Mouse (Mus musculus) midbrain, postnatal 0 days (tissue): ENCODE results near the gene Alox12. TPM values are rescaled to one million over a fixed set of nuclear protein-coding genes. Genes with fewer than 3 reads are reported as not detected.

Experiments
- ATAC-seq: fragments of 200-750 bp; cut with Nextera tagmentation; 2 replicates; pipeline ENCODE4 v1.8.0; 2017; ENCODE audit warnings: moderate number of reproducible peaks, mild to moderate bottlenecking, moderate TSS enrichment, moderate library complexity; ENCODE audit not compliant: low FRiP score
- DNase-seq: peaks from one replicate; pipeline ENCODE4 v3.0.0-alpha.2; 2015; ENCODE audit warnings: low spot score
- H3K27ac ChIP-seq: fragments of 300-500 bp; sonication (generic); 2 replicates; pipeline ENCODE4 v1.5.1; 2014; ENCODE audit warnings: low read depth, mild to moderate bottlenecking, low read length, mixed read lengths
- H3K27me3 ChIP-seq: fragments of 300-500 bp; sonication (generic); 2 replicates; pipeline ENCODE4 v1.6.1; 2014; ENCODE audit warnings: low read length, control low read depth, mixed read lengths; ENCODE audit not compliant: insufficient read depth
- H3K36me3 ChIP-seq: fragments of 300-500 bp; sonication (generic); 2 replicates; pipeline ENCODE4 v1.6.1; 2014; ENCODE audit warnings: low read length, control low read depth, mixed read lengths; ENCODE audit not compliant: insufficient read depth
- H3K4me1 ChIP-seq: fragments of 300-500 bp; sonication (generic); 2 replicates; pipeline ENCODE4 v1.6.1; 2014; ENCODE audit warnings: mild to moderate bottlenecking, control low read depth, antibody characterized with exemption, low read length, mixed read lengths; ENCODE audit not compliant: insufficient read depth
- H3K4me2 ChIP-seq: fragments of 300-500 bp; sonication (generic); 2 replicates; pipeline ENCODE4 v1.6.1; 2014; ENCODE audit warnings: low read depth, mild to moderate bottlenecking, low read length, mixed read lengths; ENCODE audit not compliant: poor library complexity, severe bottlenecking
- H3K4me3 ChIP-seq: fragments of 300-500 bp; sonication (generic); 2 replicates; pipeline ENCODE4 v1.5.1; 2014; ENCODE audit warnings: low read depth, mild to moderate bottlenecking, low read length, moderate library complexity
- H3K9ac ChIP-seq: fragments of 300-500 bp; sonication (generic); replicated peaks from 2 replicates; pipeline ENCODE4 v1.6.1; 2014; ENCODE audit warnings: mild to moderate bottlenecking, low read length, moderate library complexity, mixed read lengths; ENCODE audit not compliant: poor library complexity, severe bottlenecking
- H3K9me3 ChIP-seq: fragments of 300-500 bp; sonication (generic); 2 replicates; pipeline ENCODE4 v1.6.1; 2016; ENCODE audit warnings: low read length, control low read depth
- CTCF ChIP-seq: IDR thresholded peaks from 2 replicates; pipeline ENCODE4 v1.5.1; 2016; ENCODE audit warnings: antibody characterized with exemption, mild to moderate bottlenecking
- WGBS: fragments of 180-500 bp; shearing (Covaris S2); extraction: QIAGEN DNeasy Blood & Tissue Kit; methylation state at CpG from one replicate; pipeline ENCODE4 v1.1.7; 2014; 5-methylcytosine and 5-hydroxymethylcytosine counted together
- polyA plus RNA-seq: library from polyadenylated mRNA; unstranded; fragments of >200 nt; fragmentation: Nextera tagmentation; extraction: Ambion mirVana; gene quantifications from 2 replicates; pipeline ENCODE4 v1.2.1, GENCODE M21; 2015
- total RNA-seq: library from RNA; depleted of rRNA; stranded (reverse); fragments of >200 nt; gene quantifications from 2 replicates; pipeline ENCODE4 v1.2.3, GENCODE M21; 2014

The Alox12 gene
- total and polyA plus RNA-seq, 2 experiments from 2014 or later = 0.16 to 0.35 TPM

- Histone ChIP-seq H3K4me3 (no peak overlapping the region), H3K36me3 (no peaks in the 10 kb centered on the region), H3K4me1 (no peaks in the 10 kb centered on the region), H3K4me2 (no peak overlapping the region), H3K27ac (no peak overlapping the region), H3K9me3 (no peaks in the 10 kb centered on the region), H3K9ac (no peak overlapping the region), H3K27me3 (no peaks in the 10 kb centered on the region)
- ATAC-seq = no peak
- TF ChIP-seq CTCF = no peak
- 25% methylated on average over 6 of the region's 6 CpGs for WGBS
- peak; percentile 22 for DNase-seq
These were observed 34.1 kb upstream of the Alox12 start for GRCm38 (mm10) chr11:70289236-70289635.

- Histone ChIP-seq H3K4me1 (no peaks in the 10 kb centered on the region), H3K4me3 (no peak overlapping the region), H3K9ac (no peak overlapping the region), H3K27me3 (no peaks in the 10 kb centered on the region), H3K4me2 (no peak overlapping the region), H3K27ac (no peak overlapping the region), H3K36me3 (no peaks in the 10 kb centered on the region), H3K9me3 (no peaks in the 10 kb centered on the region)
- 87% methylated on average over 10 of the region's 10 CpGs for WGBS
- ATAC-seq (no peak), DNase-seq (no peak)
- TF ChIP-seq CTCF = no peak
These were observed 32.9 kb upstream of the Alox12 start for GRCm38 (mm10) chr11:70288102-70288501.

GRCm38 (mm10) chr11:70285686-70286085 lies 30.5 kb upstream of the Alox12 start:
- H3K9ac ChIP-seq = no peak overlapping the region
- 91% methylated on average over 5 of the region's 5 CpGs for WGBS
- DNase-seq = no peak
- no peaks in the 10 kb centered on the region for H3K27me3 ChIP-seq
- no peaks in the 10 kb centered on the region for H3K4me1 ChIP-seq
- H3K27ac ChIP-seq = no peak overlapping the region
- ATAC-seq = no peak
- no peak for TF ChIP-seq CTCF
- H3K36me3 ChIP-seq = no peaks in the 10 kb centered on the region
- no peaks in the 10 kb centered on the region for H3K9me3 ChIP-seq
- H3K4me2 ChIP-seq = no peak overlapping the region
- H3K4me3 ChIP-seq = no peak overlapping the region

- TF ChIP-seq CTCF = no peak
- DNase-seq = peak; percentile 20
- Histone ChIP-seq H3K9ac (no peak overlapping the region), H3K36me3 (no peaks in the 10 kb centered on the region), H3K27ac (no peak overlapping the region), H3K9me3 (no peaks in the 10 kb centered on the region), H3K27me3 (no peaks in the 10 kb centered on the region), H3K4me1 (no peaks in the 10 kb centered on the region), H3K4me2 (no peak overlapping the region), H3K4me3 (no peak overlapping the region)
- ATAC-seq = no peak
- 85% methylated on average over 3 of the region's 3 CpGs for WGBS
These were observed 29.6 kb upstream of the Alox12 start for GRCm38 (mm10) chr11:70284757-70285156.

- no peaks in the 10 kb centered on the region for H3K9me3 ChIP-seq
- DNase-seq (no peak), ATAC-seq (no peak)
- H3K4me1 ChIP-seq = no peaks in the 10 kb centered on the region
- no peak overlapping the region for H3K27ac ChIP-seq
- TF ChIP-seq CTCF = no peak
- WGBS = 83% methylated on average over 4 of the region's 4 CpGs
- H3K4me2 ChIP-seq = no peak overlapping the region
- no peaks in the 10 kb centered on the region for H3K27me3 ChIP-seq
- no peak overlapping the region for H3K4me3 ChIP-seq
- H3K9ac ChIP-seq = no peak overlapping the region
- H3K36me3 ChIP-seq = no peaks in the 10 kb centered on the region
These were observed 28.5 kb upstream of the Alox12 start for GRCm38 (mm10) chr11:70283666-70284065.

GRCm38 (mm10) chr11:70280441-70280840 lies 25.3 kb upstream of the Alox12 start:
- H3K9ac ChIP-seq = no peak overlapping the region
- DNase-seq = no peak
- no peak overlapping the region for H3K4me3 ChIP-seq
- H3K4me1 ChIP-seq = no peaks in the 10 kb centered on the region
- no peak for ATAC-seq
- H3K27ac ChIP-seq = no peak overlapping the region
- no peaks in the 10 kb centered on the region for H3K27me3 ChIP-seq
- no peak overlapping the region for H3K4me2 ChIP-seq
- 60% methylated on average over 3 of the region's 3 CpGs for WGBS
- no peak for TF ChIP-seq CTCF
- no peaks in the 10 kb centered on the region for H3K36me3 ChIP-seq
- H3K9me3 ChIP-seq = no peaks in the 10 kb centered on the region
